Mouse (Mus musculus): ENCODE measurements around the gene Stkld1.
"Not testable (repeated sequence)": the region's sequence is repeated elsewhere in the genome, so short reads cannot be mapped to it uniquely, and the experiment has no call there.

Stkld1 gene

GRCm38 (mm10) chr2:26933304-26934055 lies at the start of gene Stkld1, which contains the start of gene Surf4:
TSS of gene Stkld1 (plus strand) at chr2:26934047.
TSS of gene Surf4 (minus strand) at chr2:26933928.
- peak; percentile 58 for DNase-seq (ENCODE audit: low spot score)

DNA sequence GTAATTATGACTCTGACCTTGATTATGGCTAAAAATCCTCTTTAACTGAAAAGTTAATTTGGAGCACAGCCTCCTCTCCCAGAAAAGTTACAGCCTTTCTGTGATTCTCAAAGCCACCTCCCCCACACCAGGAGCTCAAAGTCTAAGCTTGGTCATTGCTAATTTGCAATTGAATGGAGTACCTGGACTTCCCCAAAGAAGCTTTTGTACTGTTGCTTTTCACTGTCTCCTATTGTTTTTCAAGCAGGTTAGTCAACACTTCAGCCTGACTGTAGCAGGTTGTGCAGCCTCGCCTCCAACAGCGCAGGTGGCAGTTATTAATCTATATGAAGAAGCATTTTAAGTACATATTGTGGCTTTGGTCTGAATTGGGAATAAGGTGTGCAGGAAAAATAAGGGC lies 48.3 kb upstream of the Stkld1 start:
- DNase-seq (ENCODE audit: low spot score): not testable (repeated sequence)

DNA sequence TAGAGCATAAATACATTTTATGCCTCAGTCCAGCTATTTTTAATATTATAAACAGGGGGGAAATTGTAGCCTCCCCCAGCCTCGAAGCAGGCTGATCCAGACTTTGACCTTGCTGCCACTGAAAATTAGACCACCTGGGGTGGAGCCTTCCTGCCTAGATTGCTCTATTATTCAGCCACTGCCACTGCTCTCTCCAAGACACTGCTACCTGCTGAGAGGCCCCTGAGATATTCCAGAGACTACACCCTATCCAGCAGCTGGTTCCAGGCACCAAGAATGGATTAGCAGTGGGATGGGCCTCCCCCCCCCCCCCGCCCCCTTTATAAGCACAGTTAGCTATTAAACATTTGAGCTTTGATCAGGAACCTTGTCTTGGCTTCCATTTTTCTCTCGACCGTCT lies 47.7 kb upstream of the Stkld1 start:
- not testable (repeated sequence) for DNase-seq (ENCODE audit: low spot score)

GRCm38 (mm10) chr2:26895898-26896297 lies 37.9 kb upstream of the Stkld1 start:
- DNase-seq (ENCODE audit: low spot score): no peak

- DNase-seq (ENCODE audit: low spot score): no peak
These were observed 33.1 kb upstream of the Stkld1 start for GRCm38 (mm10) chr2:26900731-26901130.

- no peak for DNase-seq (ENCODE audit: low spot score)
These were observed 31.9 kb upstream of the Stkld1 start for GRCm38 (mm10) chr2:26901834-26902400.

GRCm38 (mm10) chr2:26902467-26903220 lies 31.2 kb upstream of the Stkld1 start, which contains the start of gene Surf6:
TSS of gene Surf6 (minus strand) at chr2:26902879.
- DNase-seq (ENCODE audit: low spot score): peak; percentile 94

DNA sequence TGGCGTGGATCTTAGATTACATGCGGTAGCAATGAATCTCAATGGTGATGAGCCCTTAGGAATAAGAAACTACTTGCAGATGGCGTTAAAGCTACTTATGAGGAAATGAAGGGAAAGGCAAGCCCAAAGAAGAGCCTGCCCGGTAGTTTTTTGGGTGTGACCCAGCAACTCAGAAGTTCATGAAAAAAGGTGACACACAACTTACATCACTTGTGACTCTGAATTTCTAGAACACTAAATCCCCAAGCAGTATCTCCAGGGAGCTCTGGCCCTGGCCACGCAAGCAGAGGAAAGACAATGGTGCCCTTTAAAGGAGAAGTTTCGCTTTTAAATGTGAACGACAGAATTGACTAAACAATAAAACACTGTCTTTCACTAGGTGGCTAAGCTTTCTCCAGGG lies 30.5 kb upstream of the Stkld1 start:
- no peak for DNase-seq (ENCODE audit: low spot score)

DNA sequence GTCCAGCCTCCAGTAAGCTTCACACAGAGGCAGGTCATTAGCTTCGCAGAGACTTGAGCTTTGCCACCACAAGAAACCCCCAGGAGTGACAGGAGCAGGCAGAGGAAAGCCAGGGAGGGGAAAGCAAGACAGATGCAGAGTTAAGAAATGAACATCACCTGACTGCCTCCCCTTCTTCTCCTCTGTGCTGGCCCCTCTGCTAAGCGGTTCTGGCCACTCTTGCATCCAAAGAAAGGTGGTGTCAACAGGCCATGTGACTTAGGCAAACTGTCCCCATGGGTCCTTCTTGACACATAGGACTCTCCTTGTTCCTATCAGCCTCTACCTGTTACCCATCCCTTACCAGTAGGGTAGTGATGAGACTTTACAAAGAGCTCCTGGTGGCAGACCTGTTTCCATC lies 27.9 kb upstream of the Stkld1 start:
- no peak for DNase-seq (ENCODE audit: low spot score)

DNA sequence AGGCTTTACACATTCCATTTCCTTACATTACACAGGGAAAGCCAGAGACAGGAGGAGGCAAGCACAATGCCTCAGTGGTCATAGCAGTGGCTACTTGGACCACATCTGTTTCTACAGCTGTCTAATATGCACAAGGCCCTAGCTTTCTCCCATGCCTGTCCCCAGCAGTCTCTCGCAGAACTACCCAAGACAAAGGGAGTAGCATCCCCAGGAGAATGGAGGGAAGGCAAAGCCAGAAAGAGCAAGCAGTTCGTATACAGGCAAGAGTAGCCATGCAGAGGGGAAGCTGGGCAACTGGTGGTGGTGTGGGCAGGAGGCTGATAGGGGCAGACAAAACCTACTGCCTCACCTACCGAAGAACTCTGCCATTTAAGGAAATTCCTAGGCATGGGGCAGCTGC lies 27.4 kb upstream of the Stkld1 start:
- no peak for DNase-seq (ENCODE audit: low spot score)

- no peak for DNase-seq (ENCODE audit: low spot score)
These were observed 26.7 kb upstream of the Stkld1 start for GRCm38 (mm10) chr2:26907109-26907508.

DNA sequence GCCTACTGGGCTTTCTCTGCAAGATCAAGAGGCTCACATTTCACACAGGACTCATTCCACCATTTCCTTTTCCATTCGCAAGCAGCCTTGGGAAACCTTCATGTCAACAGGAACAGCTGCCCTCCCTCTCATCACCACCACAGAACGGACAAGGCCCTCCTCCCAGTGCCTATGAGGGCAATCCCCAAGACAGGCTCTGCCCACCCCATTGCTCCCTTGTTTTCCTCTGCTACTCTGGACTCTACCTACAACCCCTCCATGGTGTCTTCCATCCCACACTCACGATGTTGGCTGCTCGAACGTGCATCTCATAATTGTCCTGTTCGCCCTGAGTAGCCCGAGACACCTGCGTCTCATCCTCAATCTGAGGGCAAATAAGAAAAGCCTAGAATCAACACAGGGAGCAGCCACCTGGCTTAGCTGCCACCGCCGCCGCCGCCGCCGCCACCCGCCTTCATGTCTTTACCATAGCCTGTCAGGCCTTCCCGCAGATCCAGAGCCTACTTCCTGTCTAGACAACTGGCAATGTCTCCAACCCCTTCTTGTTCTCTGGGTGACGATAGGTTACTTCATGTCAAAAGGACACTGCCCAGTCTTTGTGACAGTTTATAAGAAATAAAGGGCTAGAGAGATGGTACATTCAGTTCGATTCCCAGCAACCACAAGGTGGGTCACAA lies 25.0 kb upstream of the Stkld1 start:
- DNase-seq (ENCODE audit: low spot score): no peak

GRCm38 (mm10) chr2:26909387-26909784 lies 24.5 kb upstream of the Stkld1 start:
- DNase-seq (ENCODE audit: low spot score): no peak

DNA sequence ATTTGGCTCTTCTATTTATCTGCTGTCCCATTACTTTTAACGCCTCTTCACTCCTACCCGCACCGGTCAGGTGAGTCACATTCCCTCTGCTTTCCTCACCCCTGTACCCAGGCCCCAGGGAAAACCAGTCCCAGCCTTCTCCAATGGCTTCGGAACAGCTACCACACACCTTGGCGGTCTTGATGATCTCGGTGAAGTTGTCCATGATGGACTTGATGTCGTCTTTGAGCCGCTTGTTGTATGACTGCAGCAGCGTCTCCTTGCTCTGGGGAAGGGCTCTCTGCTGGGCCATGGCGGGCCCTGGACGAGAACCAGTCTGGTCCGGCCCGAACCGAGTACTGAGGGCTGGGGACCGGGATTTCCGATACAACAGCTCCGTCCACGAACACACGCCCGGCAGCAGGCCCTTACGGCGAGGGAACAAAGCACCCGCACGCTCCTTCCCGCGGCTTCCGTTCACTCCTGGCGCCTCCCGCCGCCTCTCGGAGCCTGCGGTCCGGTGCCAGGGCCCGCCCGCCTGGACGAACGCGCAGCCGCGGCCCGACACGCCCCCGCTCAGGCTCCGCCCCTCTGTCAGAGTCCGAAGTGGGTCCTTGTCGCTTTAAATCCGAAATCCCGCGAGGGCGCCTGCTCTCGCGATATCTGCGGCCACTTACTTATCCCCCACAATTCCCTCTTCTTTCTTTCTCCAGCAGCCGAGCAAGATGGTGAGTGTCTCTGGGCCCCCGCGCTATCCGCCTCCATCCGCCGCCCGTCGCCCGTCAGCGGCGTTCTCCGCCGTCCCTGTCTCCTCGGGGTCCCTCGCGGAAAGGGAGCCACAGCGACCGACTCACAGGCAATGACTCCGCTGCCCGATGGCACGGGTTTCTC lies 23.5 kb upstream of the Stkld1 start, which contains the start of the genes Med22 and Rpl7a:
Gene Med22, minus strand, starts transcription at position 554 of the 870 bp plus-strand sequence.
Gene Rpl7a, plus strand, starts transcription at position 641 of the 870 bp plus-strand sequence.
- DNase-seq (ENCODE audit: low spot score): peak; percentile 100

- no peak for DNase-seq (ENCODE audit: low spot score)
These were observed 22.7 kb upstream of the Stkld1 start for GRCm38 (mm10) chr2:26910994-26911765.

GRCm38 (mm10) chr2:26912253-26912770 lies 21.5 kb upstream of the Stkld1 start:
- DNase-seq (ENCODE audit: low spot score): no peak

DNA sequence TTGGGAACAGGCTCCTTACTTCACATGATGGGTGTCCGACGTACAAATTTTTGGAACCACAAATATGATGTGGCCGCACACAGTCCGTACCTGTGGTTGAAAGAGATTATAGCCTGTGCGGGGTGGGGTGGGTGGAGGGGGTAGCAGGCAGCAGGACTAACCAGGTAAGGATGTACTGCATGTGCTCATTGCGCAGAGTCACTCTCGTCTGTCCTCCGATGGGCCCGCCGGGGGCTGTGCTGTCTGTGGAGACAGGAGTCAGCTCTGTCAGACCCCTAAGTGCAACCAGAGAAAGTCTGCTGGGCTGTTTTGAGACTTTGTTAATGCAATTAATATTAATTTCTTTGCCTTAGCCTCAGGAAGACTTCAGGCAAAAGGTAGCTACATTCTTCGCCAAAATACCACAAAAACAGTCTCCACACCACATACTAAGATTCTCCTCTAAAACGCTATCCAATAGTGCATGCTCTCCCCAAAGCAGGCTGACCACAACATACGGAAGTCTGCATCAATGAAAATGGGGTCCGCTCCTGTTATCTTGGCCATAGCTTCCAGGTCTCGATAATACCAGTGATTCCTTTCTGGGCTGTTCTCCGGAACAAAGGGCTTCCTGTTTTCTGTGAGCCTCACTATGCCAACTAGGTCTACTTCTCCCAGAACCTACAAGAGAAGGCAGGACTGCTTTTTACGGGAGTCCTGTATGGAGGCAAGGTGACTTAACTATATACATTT lies 20.3 kb upstream of the Stkld1 start:
- no peak for DNase-seq (ENCODE audit: low spot score)

DNA sequence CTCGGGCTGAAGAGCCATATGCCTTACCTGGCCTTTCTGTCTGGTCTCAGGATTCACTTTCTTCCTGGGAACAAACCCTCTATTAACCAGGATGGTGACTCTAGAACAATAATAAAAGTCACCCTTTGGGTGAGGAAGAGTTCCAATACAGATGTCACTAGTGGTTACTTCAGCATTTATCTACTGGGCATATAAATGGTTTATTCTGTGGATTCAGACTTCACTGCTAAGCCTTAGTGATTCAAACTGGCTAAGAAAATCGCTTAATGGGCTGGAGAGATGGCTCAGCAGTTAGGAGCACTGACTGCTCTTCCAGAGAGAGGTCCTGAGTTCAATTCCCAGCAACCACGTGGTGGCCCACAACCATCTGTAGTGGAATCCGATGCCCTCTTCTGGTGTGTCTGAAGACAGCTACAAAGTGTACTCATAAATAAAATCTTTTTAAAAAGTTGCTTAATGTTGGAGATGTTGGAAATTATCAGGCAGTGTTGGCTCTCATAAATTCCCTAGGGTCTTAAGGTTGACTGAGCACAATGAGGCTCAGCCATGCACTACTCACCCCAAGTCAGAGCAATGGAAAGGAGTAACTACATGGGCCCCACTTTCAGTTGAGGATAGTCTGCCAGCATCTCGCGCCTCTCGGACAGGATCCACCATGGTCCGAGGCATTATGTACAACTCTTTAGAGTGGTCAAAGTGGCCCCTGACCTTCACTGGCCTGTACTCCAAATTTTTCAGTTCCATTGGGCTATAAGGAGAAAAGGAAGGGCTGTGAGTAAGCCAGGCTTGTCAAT lies 19.5 kb upstream of the Stkld1 start:
- no peak for DNase-seq (ENCODE audit: low spot score)
